Mouse (Mus musculus): ENCODE measurements around the gene Draxin.

- TF ChIP-seq POLR2A (IDR thresholded peaks at IDR 0.05; ENCODE audit: low read depth, low read length): no peak
- TF ChIP-seq CTCF (IDR thresholded peaks at IDR 0.05; ENCODE audit: extremely low read depth, insufficient read depth, insufficient read length, insufficient replicate concordance): no peak
Observed at GRCm38 (mm10) chr4:148177716-148178115, 47.2 kb upstream of the Draxin start.
